Mouse (Mus musculus) fibroblast of lung, adult 2 months (primary cell): ENCODE results near the gene Mta2.
A peak's percentile ranks its signal among the peaks of the same experiment; 100 is the strongest.

Experiments
- DNase-seq: peaks from one replicate; pipeline ENCODE4 v3.0.0-alpha.2; 2011; ENCODE audit warnings: low read depth

Gene Mta2

DNA sequence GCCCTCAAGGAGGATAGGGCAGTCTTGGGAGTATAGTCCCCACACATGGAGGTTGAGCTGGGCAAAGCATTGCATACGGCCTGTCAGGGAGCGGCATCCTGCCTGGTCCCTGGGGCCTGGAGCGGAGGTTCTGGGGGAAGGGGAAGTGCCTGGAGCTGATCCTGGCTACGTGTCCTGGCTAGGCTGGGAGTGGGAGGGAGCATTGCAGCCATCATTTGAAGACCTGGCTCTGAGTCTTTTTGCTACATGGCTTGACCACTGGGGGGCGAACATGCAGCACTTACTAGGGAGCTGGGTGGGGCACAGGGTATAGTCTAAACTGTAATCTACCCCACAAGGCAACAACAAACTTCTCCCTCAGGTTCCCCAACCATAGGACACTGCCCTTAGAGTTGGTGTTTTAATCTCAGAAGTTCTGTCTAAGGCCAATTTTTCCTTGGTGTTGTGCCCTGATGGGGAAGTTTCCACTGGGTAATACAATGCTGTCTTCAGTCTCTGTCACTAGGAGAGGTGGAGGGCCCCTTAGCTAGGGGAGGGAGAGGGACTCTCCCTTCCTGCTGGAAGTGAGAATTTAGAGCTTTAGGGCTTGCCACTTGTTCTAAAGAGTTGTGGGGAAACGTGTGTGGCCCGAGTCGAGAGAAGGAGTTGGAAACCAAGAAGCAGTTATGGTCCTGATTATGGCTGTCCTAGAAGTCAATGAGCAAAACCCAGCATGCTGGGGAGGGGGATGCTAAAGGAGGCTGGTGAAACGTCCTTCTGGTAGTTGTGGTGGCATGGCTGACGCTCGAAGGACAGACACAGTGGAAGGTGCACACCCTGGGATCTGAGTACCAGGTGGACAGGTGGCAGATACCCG lies 51.3 kb downstream of the Mta2 start:
- peak; percentile 86 for DNase-seq

DNA sequence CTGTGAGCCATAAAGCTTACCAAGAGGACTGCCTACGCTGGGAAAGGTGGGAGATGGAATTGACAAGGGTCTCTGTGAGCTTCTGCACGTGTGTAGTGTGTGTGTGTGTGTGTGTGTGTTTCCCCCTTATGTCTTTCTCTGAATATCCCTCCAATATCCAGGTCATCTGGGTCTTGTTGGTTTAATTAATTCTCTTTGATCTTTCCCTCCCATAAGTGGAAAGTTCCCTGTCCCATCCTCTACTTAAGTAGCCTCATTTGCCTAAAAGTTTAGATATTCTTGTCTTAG lies 51.9 kb downstream of the Mta2 start:
- no peak for DNase-seq

DNA sequence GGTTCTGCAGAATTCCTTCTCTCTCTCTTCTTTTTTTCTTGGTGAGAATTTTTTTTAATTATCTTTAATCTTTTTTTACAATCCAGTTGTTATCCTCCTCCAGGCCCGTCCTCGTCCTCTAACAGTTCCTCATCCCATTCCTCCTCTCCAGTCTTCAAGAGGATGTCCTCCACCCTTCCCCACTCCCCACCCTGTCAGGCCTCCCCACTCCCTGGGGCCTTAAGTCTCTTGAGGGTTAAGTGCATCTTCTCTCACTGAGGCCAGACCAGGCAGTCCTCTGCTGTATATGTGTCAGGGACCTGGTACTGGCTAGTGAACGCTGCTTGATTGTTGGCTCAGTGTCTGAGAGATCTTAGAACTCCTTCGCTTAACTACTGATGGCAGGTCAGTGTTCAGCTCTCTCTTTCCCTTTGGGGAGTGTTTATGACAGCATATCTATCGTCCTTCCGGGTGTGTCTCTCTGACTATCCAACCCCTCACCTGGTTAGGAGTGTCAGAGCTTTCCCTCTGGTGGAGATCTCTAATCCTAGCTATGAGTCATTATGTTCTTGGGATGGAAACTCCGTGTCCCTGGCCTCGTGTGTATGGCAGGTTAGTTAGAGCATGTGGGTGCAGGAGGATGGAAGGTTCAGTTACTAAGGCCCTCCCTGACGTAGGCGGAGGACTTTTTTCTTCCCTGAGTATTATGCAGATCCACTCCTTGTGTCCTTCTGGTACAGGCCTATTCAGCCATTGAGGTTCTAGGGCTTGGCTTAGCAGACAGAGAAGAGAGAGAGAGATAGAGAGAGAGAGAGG lies 53.3 kb downstream of the Mta2 start:
- DNase-seq: no peak

DNA sequence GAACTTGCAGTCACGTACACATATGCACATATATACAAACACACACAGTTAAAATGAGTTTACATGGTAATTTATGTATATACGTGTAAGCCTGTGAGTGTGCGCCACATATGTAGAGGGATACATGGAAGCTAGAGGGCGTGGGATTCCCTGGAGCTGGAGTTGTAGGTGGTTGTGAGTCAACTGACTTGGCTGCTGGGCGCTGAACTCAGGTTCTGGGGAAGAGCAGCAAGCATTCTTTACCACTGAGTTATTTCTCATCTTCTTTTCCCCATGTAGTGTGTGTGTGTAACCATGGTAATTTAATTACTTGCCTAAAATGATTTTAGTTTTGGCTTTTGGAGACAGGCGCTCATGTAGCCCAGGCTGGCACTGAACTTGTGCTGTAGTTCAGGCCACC lies 54.9 kb downstream of the Mta2 start:
- DNase-seq: no peak

DNA sequence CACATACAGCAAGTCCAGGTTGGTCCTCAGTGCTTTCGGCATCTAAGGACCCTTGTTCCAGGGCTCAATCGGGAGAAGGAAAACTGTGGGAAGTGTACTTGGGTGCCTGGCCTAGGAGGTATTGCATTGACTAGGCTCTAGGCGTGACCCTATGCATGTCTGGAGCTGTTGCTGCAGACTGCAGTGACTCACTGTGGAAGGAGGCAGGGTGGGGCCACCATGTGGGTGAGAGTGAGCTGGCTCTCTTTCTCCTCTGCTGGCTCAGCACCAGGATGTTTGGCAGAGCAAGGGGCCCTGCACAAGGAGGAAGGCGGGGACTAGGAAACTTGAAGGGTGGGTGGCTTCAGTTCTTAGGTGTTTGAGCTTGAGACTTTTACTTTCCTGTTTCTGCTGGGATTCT lies 55.9 kb downstream of the Mta2 start:
- peak; percentile 99 for DNase-seq

GRCm38 (mm10) chr19:8998546-8998945 lies 56.9 kb downstream of the Mta2 start:
- no peak for DNase-seq

- no peak for DNase-seq
Observed at GRCm38 (mm10) chr19:8999223-8999622, 57.5 kb downstream of the Mta2 start.
